9 mouse cellular contexts compared by ENCODE assay signal in the genomic region with DNA sequence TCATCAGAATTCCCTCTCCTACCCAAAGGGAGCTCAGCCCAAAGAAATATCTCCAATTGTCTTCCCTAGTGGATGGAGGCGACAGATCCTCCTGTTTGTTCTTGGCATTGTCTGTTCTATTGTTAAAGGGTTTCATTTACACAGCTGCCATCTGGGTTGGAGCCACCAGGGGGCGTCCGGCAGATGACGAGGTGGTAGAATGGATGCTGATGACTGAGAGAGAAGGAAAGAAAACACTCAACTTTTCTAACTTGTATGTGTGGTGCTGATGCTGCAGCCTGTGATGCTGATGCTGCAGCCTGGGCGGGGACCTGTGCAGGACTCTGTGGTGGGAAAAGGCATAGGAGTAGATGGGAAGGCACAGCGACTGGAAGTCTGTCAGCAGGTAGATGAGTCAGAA. TPM values are rescaled to one million over a fixed set of nuclear protein-coding genes. Genes with fewer than 3 reads are reported as not detected.
DNase-seq lines count a peak whose midpoint lies in the region; ATAC-seq and TF ChIP-seq lines count a peak whose summit lies in the region.
"Had no signal": no experiment of that assay in that cellular context is flagged by ENCODE, and none has a peak within 500 bp of the region (broad histone marks: within the 10 kb centered on the region; RNA-seq: fewer than 3 reads in every experiment).

No protein-coding gene starts in this region.

- H3K4me1 ChIP-seq in hindbrain, embryonic 11.5 days (replicated peaks; ENCODE audit: control insufficient read depth, insufficient read depth, low read length): no peaks in the 10 kb centered on the region
- no peaks in the 10 kb centered on the region for H3K4me1 ChIP-seq in hindbrain, embryonic 16.5 days (ENCODE audit: control insufficient read depth, insufficient read depth, low read depth, low read length)
- no peaks in the 10 kb centered on the region for H3K4me1 ChIP-seq in cerebellum, adult 2 months (ENCODE audit: control insufficient read depth, insufficient read depth, low read length)
- no peaks in the 10 kb centered on the region for H3K4me1 ChIP-seq in liver, postnatal 0 days (ENCODE audit: insufficient read depth)
- H3K4me1 ChIP-seq: limb, embryonic 12.5 days had no signal

- peak; percentile 71 for TF ChIP-seq CTCF in cerebellum, adult 2 months (IDR thresholded peaks at IDR 0.05; ENCODE audit: borderline replicate concordance, insufficient read depth, low read depth, low read length)
- peak; percentile 83 for TF ChIP-seq CTCF in liver, postnatal 0 days (IDR thresholded peaks at IDR 0.05; ENCODE audit: low read depth)

- ATAC-seq in hindbrain, embryonic 11.5 days (ENCODE audit: low FRiP score): no peak
- no peak for ATAC-seq in hindbrain, embryonic 16.5 days
- no peak for ATAC-seq in liver, postnatal 0 days

- no peak overlapping the region for H3K27ac ChIP-seq in hindbrain, embryonic 11.5 days (ENCODE audit: low read depth, low read length)
- no peak overlapping the region for H3K27ac ChIP-seq in hindbrain, embryonic 16.5 days (ENCODE audit: low read depth, low read length)
- no peak overlapping the region for H3K27ac ChIP-seq in cerebellum, adult 2 months (ENCODE audit: insufficient read depth, low read length)
- no peak overlapping the region for H3K27ac ChIP-seq in liver, postnatal 0 days (ENCODE audit: low read depth)
- H3K27ac ChIP-seq: limb, embryonic 12.5 days had no signal

- WGBS in hindbrain, embryonic 11.5 days: 28% methylated on average over 6 of the region's 6 CpGs
- WGBS in hindbrain, embryonic 16.5 days: 30% methylated on average over 6 of the region's 6 CpGs
- WGBS in cerebellum, adult 2 months: 33% methylated on average over 6 of the region's 6 CpGs
- 22% methylated on average over 6 of the region's 6 CpGs for WGBS in liver, postnatal 0 days (ENCODE audit: insufficient replicate concordance)

- DNase-seq in hindbrain, embryonic 11.5 days (ENCODE audit: low spot score): peak; percentile 87
- peak; percentile 65 for DNase-seq in Muller cell, postnatal 12 days (ENCODE audit: inconsistent ontology term)
- DNase-seq in cerebellum, adult 2 months: peak; percentile 56 to 75
- peak; percentile 35 to 87 for DNase-seq in frontal cortex, adult 2 months (ENCODE audit: extremely low spot score in 1 of 2, low spot score in 1 of 2)
- DNase-seq in kidney, postnatal 10 days: peak; percentile 81
- peak; percentile 71 for DNase-seq in liver, postnatal 0 days
- DNase-seq in spleen, adult 12 weeks (ENCODE audit: low spot score): peak; percentile 21

- H3K4me2 ChIP-seq in hindbrain, embryonic 11.5 days (replicated peaks; ENCODE audit: low read depth, low read length): no peak overlapping the region
- no peak overlapping the region for H3K4me2 ChIP-seq in hindbrain, embryonic 16.5 days (ENCODE audit: low read length)
- no peak overlapping the region for H3K4me2 ChIP-seq in liver, postnatal 0 days (ENCODE audit: low read depth, low read length)
- H3K4me2 ChIP-seq: limb, embryonic 12.5 days had no signal

- H3K27me3 ChIP-seq in hindbrain, embryonic 11.5 days (ENCODE audit: control insufficient read depth, insufficient read depth, low read length): no peaks in the 10 kb centered on the region
- no peaks in the 10 kb centered on the region for H3K27me3 ChIP-seq in hindbrain, embryonic 16.5 days (replicated peaks; ENCODE audit: control insufficient read depth, insufficient read depth, low read length)
- no peaks in the 10 kb centered on the region for H3K27me3 ChIP-seq in cerebellum, adult 2 months (ENCODE audit: control insufficient read depth, insufficient read depth, low read length)
- H3K27me3 ChIP-seq in liver, postnatal 0 days (ENCODE audit: insufficient read depth, low read length): no peaks in the 10 kb centered on the region
- H3K27me3 ChIP-seq: limb, embryonic 12.5 days had no signal

- no peak overlapping the region for H3K9ac ChIP-seq in hindbrain, embryonic 11.5 days (ENCODE audit: low read depth, low read length)
- H3K9ac ChIP-seq in hindbrain, embryonic 16.5 days (ENCODE audit: low read depth, low read length): no peak overlapping the region
- H3K9ac ChIP-seq in liver, postnatal 0 days (replicated peaks): no peak overlapping the region
- H3K9ac ChIP-seq: limb, embryonic 12.5 days had no signal

- no peak overlapping the region for H3K4me3 ChIP-seq in hindbrain, embryonic 11.5 days (ENCODE audit: low read depth, low read length)
- H3K4me3 ChIP-seq in hindbrain, embryonic 16.5 days (ENCODE audit: low read length): no peak overlapping the region
- H3K4me3 ChIP-seq in cerebellum, adult 2 months (replicated peaks; ENCODE audit: insufficient read depth, low read depth, low read length): no peak overlapping the region
- H3K4me3 ChIP-seq in liver, postnatal 0 days (ENCODE audit: low read depth, low read length): no peak overlapping the region
- H3K4me3 ChIP-seq: limb, embryonic 12.5 days had no signal

- TF ChIP-seq EP300 in liver, postnatal 0 days (IDR thresholded peaks at IDR 0.05; ENCODE audit: low read depth): no peak

- no peaks in the 10 kb centered on the region for H3K36me3 ChIP-seq in hindbrain, embryonic 11.5 days (ENCODE audit: control insufficient read depth, insufficient read depth, low read length)
- no peaks in the 10 kb centered on the region for H3K36me3 ChIP-seq in hindbrain, embryonic 16.5 days (ENCODE audit: control insufficient read depth, insufficient read depth, low read length)
- no peaks in the 10 kb centered on the region for H3K36me3 ChIP-seq in liver, postnatal 0 days (replicated peaks; ENCODE audit: insufficient read depth, low read length)
- H3K36me3 ChIP-seq: limb, embryonic 12.5 days had no signal

- TF ChIP-seq POLR2A in cerebellum, adult 2 months (IDR thresholded peaks at IDR 0.05; ENCODE audit: borderline replicate concordance, insufficient read depth, low read length): no peak

- H3K9me3 ChIP-seq in hindbrain, embryonic 11.5 days (ENCODE audit: control insufficient read depth, low read length): no peaks in the 10 kb centered on the region
- no peaks in the 10 kb centered on the region for H3K9me3 ChIP-seq in hindbrain, embryonic 16.5 days (ENCODE audit: control insufficient read depth, low read length)
- H3K9me3 ChIP-seq in liver, postnatal 0 days (ENCODE audit: low read length): no peaks in the 10 kb centered on the region
- H3K9me3 ChIP-seq: limb, embryonic 12.5 days had no signal

RNA-seq across cellular contexts. Expression of gene Tex26, which starts 14.8 kb away (rescaled TPM):
- 0.85 and 1.4 TPM in 2 replicates for polyA plus RNA-seq in hindbrain, embryonic 11.5 days (2014; fragmentation: Nextera tagmentation; extraction: Ambion mirVana)
- 0.82 and 1.4 TPM in 2 replicates for polyA plus RNA-seq in hindbrain, embryonic 16.5 days (2015; fragmentation: Nextera tagmentation; extraction: Ambion mirVana)
- polyA plus RNA-seq in cerebellum, adult 2 months (2012; rRNA removed): 0.30 and 0.34 TPM in 2 replicates
- 0.67 and 0.78 TPM in 2 replicates for polyA plus RNA-seq in frontal cortex, adult 2 months (2012; rRNA removed)
- not detected in 2 replicates for polyA plus RNA-seq in liver, postnatal 0 days (2015; fragmentation: Nextera tagmentation; extraction: Ambion mirVana)

RNA-seq across cellular contexts. Expression of gene Medag, which starts 42.7 kb away (rescaled TPM):
- 0.25 and 0.80 TPM in 2 replicates for polyA plus RNA-seq in hindbrain, embryonic 11.5 days (2014; fragmentation: Nextera tagmentation; extraction: Ambion mirVana)
- 6.4 and 6.5 TPM in 2 replicates for polyA plus RNA-seq in hindbrain, embryonic 16.5 days (2015; fragmentation: Nextera tagmentation; extraction: Ambion mirVana)
- polyA plus RNA-seq in cerebellum, adult 2 months (2012; rRNA removed): 14.2 and 14.7 TPM in 2 replicates
- polyA plus RNA-seq in frontal cortex, adult 2 months (2012; rRNA removed): 10.9 and 11.9 TPM in 2 replicates
- polyA plus RNA-seq in liver, postnatal 0 days (2015; fragmentation: Nextera tagmentation; extraction: Ambion mirVana): 0.11 and 0.21 TPM in 2 replicates

Comparison
In these comparisons a context has a peak if more than half of its experiments do, and no peak if none do; other contexts are left out.
1. DNase-seq: peak in every context shown above with its lines; median percentile 87 in hindbrain, embryonic 11.5 days; 81 in kidney, postnatal 10 days; 71 in liver, postnatal 0 days; 66 in cerebellum, adult 2 months; 65 in Muller cell, postnatal 12 days; 61 in frontal cortex, adult 2 months; 21 in spleen, adult 12 weeks.